Mouse (Mus musculus) ES-Bruce4 (cell line): Measurements from ENCODE around the gene Fam243.

Source experiments
- EP300 ChIP-seq: IDR thresholded peaks from 2 replicates; pipeline ENCODE4 v1.6.1; 2011; ENCODE audit warnings: low read depth, low read length; ENCODE audit not compliant: insufficient read depth
- POLR2A ChIP-seq: IDR thresholded peaks from one replicate; pipeline ENCODE4 v1.8.1; 2011; ENCODE audit warnings: low read length; ENCODE audit not compliant: insufficient read depth

DNA sequence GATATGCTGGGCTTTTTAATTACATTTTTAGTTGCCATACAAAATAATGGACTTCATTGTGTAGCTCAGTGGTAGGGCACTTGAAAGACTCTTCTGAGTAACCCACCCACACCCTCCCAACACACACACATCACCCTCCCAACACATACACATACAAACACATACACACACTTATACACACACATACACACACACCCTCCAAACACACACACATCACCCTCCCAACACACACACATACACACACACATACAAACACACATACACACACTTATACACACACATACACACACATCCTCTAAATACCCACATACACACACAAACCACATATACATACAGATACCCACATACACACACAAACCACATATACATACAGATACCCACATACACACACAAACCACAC, 31.2 kb downstream of the Fam243 start:
- TF ChIP-seq EP300 (no peak), POLR2A (no peak)
